Mouse (Mus musculus): Measurements from ENCODE around the gene Arl9.

DNA sequence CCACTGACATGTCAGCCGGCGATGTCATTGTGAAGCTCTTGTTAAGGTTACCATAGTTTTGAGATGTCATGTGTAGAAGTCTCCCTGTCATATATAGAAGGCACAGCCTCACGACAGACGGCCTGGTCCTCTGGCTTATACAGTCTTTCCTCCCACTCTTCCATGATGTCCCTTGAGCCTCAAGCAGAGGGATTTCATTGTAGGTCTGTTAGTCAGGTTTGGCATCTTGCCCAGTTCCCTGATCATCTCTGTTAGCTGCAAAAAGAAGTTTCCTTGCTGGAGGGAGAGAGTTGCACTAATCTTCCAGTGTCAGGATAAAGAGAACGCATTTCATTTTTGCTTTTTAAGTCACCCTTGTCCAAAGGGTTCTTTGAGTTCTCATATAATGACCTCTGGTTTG is 48.8 kb downstream of the Arl9 start:
- TF ChIP-seq CTCF (IDR thresholded peaks at IDR 0.05; ENCODE audit: control insufficient read depth, insufficient read depth, insufficient replicate concordance, low read depth, low read length) (no peak), POLR2A (IDR thresholded peaks at IDR 0.05; ENCODE audit: control insufficient read depth, low read depth, low read length) (no peak)
